Mouse (Mus musculus) heart, postnatal 14 days (tissue): ENCODE results near the gene Cog6. TPM values are rescaled to one million over a fixed set of nuclear protein-coding genes. Genes with fewer than 3 reads are reported as not detected.

ENCODE experiments used
- total RNA-seq, 2 experiments: library from RNA; stranded (reverse); gene quantifications; 2 replicates each; pipeline ENCODE4 v1.2.3; 2021

The Cog6 gene
- total RNA-seq, 2 experiments from 2014 or later, result 49.3 to 54.7 TPM

Other genes starting within 250 kb of the Cog6 start
- gene Lhfp, start 24.3 kb upstream of the Cog6 start, total RNA-seq, result 10 to 100 TPM; 65.2 to 73.9 TPM